Mouse (Mus musculus): Measurements from ENCODE around the gene Zkscan17. TPM values are rescaled to one million over a fixed set of nuclear protein-coding genes. Genes with fewer than 3 reads are reported as not detected.
A peak's percentile ranks its signal among the peaks of the same experiment; 100 is the strongest.

The Zkscan17 gene
- total and polyA plus RNA-seq, 3 experiments = 14.9 to 17.9 (median 16.7) TPM

DNA sequence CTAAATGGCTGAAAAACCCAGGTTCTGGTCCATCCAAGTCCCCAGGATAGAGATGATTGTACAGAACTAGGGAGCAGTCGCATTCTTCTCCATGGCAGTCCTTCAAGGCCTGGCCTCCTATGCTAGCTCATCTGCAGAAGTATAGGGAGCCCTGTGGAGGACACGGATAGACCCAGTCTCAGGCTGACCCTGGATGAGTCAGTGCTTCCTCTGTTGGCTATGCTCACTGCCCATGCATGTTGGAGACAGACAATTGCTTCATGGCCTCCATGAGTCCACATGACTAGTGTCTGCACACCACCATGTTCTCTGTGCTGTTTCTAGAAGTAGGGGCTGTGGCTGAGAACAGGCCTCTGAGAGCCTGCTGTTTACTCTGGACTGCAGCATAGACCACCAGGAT, 70.2 kb downstream of the Zkscan17 start:
- DNase-seq = peak; percentile 74

GRCm38 (mm10) chr11:59451086-59451485, 75.5 kb downstream of the Zkscan17 start, which contains the start of gene Snap47:
TSS of gene Snap47 (minus strand) at chr11:59451186.
- DNase-seq = no peak

- DNase-seq = no peak
Observed at GRCm38 (mm10) chr11:59450230-59450771, 76.2 kb downstream of the Zkscan17 start.

- peak; percentile 97 for DNase-seq
Observed at GRCm38 (mm10) chr11:59449741-59450229, 76.8 kb downstream of the Zkscan17 start, which contains the start of gene Jmjd4. TSS of gene Jmjd4 (plus strand) at chr11:59450045.

DNA sequence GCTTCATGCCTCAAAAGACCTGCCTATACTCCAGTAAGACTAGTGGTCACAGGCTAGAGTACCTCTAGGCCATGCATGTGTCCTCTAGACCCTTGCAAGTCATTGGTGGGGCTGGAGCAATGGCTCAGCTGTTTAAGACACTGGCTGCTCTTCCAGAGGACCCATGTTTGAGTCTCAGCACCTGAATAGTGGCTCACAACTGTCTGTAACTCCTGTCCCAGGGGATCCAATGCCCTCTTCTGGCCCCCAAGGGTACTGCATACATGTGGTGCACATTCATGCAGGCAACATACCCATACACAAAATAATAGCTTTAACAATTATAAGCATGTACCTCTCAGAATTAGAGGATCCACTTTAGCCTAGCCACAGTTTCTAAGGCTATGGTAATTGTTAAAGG, 83.4 kb downstream of the Zkscan17 start:
- DNase-seq = no peak

DNA sequence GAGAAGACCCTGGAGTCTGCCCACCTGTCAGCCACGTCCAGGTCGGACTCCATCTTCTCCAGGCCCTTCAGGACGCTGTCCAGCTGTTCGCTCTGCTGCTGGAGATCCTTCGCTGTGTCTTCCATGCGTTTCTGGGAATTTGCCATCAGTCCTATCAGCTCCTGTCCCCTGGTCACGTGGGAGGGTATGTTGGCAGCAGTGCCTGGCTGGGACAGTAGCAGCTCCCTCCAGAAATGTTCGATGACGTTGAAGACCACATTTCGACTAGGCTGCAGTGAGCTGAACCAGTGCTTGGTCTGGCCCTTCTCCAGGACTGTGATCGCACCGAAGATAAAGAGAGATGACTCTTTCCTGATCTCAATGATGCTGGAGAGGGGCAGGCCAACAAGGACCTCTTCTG, 88.6 kb downstream of the Zkscan17 start:
- no peak for DNase-seq

Other genes with a start within 250 kb of the Zkscan17 start
- not detected for gene Wnt3a, start 236.0 kb downstream of the Zkscan17 start, total RNA-seq (2021)
- gene Wnt3a, start 236.0 kb downstream of the Zkscan17 start, polyA plus RNA-seq (2012; rRNA removed) = not detected in 2 replicates
- gene Wnt9a, start 219.8 kb downstream of the Zkscan17 start, total RNA-seq (2021) = 1 to 10 TPM in 1 of 2 experiments, under 1 TPM in 1; 0.58 to 2.7 TPM
- gene Wnt9a, start 219.8 kb downstream of the Zkscan17 start, polyA plus RNA-seq (2012; rRNA removed) = 2.4 and 2.6 TPM in 2 replicates
- gene Prss38, start 151.1 kb downstream of the Zkscan17 start, total RNA-seq (2021) = not detected
- not detected in 2 replicates for gene Prss38, start 151.1 kb downstream of the Zkscan17 start, polyA plus RNA-seq (2012; rRNA removed)
- 1 to 10 TPM; 8.4 to 9.4 TPM for gene Jmjd4, start 76.7 kb downstream of the Zkscan17 start, total RNA-seq (2021)
- 4.9 and 6.2 TPM in 2 replicates for gene Jmjd4, start 76.7 kb downstream of the Zkscan17 start, polyA plus RNA-seq (2012; rRNA removed)
- gene Snap47, start 75.6 kb downstream of the Zkscan17 start, total RNA-seq (2021) = 100 to 1,000 TPM in 1 of 2 experiments, 10 to 100 TPM in 1; 92.1 to 102 TPM
- gene Snap47, start 75.6 kb downstream of the Zkscan17 start, polyA plus RNA-seq (2012; rRNA removed) = 59.5 and 67.0 TPM in 2 replicates
- gene Zfp867, start 54.3 kb downstream of the Zkscan17 start, total RNA-seq (2021) = 1 to 10 TPM; 2.7 to 5.5 TPM
- gene Zfp867, start 54.3 kb downstream of the Zkscan17 start, polyA plus RNA-seq (2012; rRNA removed) = 0.12 and 0.13 TPM in 2 replicates
- 1 to 10 TPM; 1.3 to 1.8 TPM for gene Nlrp3, start 14.8 kb upstream of the Zkscan17 start, total RNA-seq (2021)
- gene Nlrp3, start 14.8 kb upstream of the Zkscan17 start, polyA plus RNA-seq (2012; rRNA removed) = 0.26 and 0.29 TPM in 2 replicates
- not detected for gene Olfr222, start 49.5 kb upstream of the Zkscan17 start, total RNA-seq (2021)
- gene Olfr222, start 49.5 kb upstream of the Zkscan17 start, polyA plus RNA-seq (2012; rRNA removed) = not detected in 2 replicates
- gene Olfr223, start 66.5 kb upstream of the Zkscan17 start, total RNA-seq (2021) = not detected
- not detected in 2 replicates for gene Olfr223, start 66.5 kb upstream of the Zkscan17 start, polyA plus RNA-seq (2012; rRNA removed)
- gene Mprip, start 134.6 kb upstream of the Zkscan17 start, total RNA-seq (2021) = 100 to 1,000 TPM; 190 to 233 TPM
- gene Mprip, start 134.6 kb upstream of the Zkscan17 start, polyA plus RNA-seq (2012; rRNA removed) = 48.0 and 79.6 TPM in 2 replicates